Mouse (Mus musculus) midbrain, embryonic 11.5 days (tissue): Measurements from ENCODE around the gene Hist1h2ab. TPM values are rescaled to one million over a fixed set of nuclear protein-coding genes. Genes with fewer than 3 reads are reported as not detected.

Experiments
- ATAC-seq: fragments of 200-750 bp; cut with Nextera tagmentation; 2 replicates; pipeline ENCODE4 v1.8.0; 2017; ENCODE audit warnings: moderate TSS enrichment, moderate library complexity; ENCODE audit not compliant: low FRiP score
- DNase-seq: peaks from one replicate; pipeline ENCODE4 v3.0.0; 2015; ENCODE audit warnings: low spot score; ENCODE audit errors: missing footprints
- H3K27ac ChIP-seq: fragments of 300-500 bp; sonication (generic); 2 replicates; pipeline ENCODE4 v1.5.1; 2014; ENCODE audit warnings: low read depth, low read length
- H3K27me3 ChIP-seq: fragments of 300-500 bp; sonication (generic); 2 replicates; pipeline ENCODE4 v1.6.1; 2014; ENCODE audit warnings: mild to moderate bottlenecking, low read length, moderate library complexity, mixed read lengths; ENCODE audit not compliant: control insufficient read depth, insufficient read depth
- H3K36me3 ChIP-seq: fragments of 300-500 bp; sonication (generic); 2 replicates; pipeline ENCODE4 v1.6.1; 2014; ENCODE audit warnings: mild to moderate bottlenecking, low read length, moderate library complexity, mixed read lengths; ENCODE audit not compliant: control insufficient read depth, insufficient read depth
- H3K4me1 ChIP-seq: fragments of 300-500 bp; sonication (generic); 2 replicates; pipeline ENCODE4 v1.6.1; 2014; ENCODE audit warnings: low read length; ENCODE audit not compliant: control insufficient read depth, insufficient read depth
- H3K4me2 ChIP-seq: fragments of 300-500 bp; sonication (generic); 2 replicates; pipeline ENCODE4 v1.6.1; 2014; ENCODE audit warnings: mild to moderate bottlenecking, moderate library complexity
- H3K4me3 ChIP-seq: fragments of 300-500 bp; sonication (generic); 2 replicates; pipeline ENCODE4 v1.5.1; 2014; ENCODE audit warnings: low read depth, low read length
- H3K9ac ChIP-seq: fragments of 300-500 bp; sonication (generic); 2 replicates; pipeline ENCODE4 v1.6.1; 2014; ENCODE audit warnings: low read length
- H3K9me3 ChIP-seq: fragments of 300-500 bp; sonication (generic); 2 replicates; pipeline ENCODE4 v1.6.1; 2016; ENCODE audit warnings: low read length; ENCODE audit not compliant: control insufficient read depth
- WGBS: fragments of 180-500 bp; shearing (Covaris S2); extraction: QIAGEN DNeasy Blood & Tissue Kit; methylation state at CpG from one replicate; pipeline ENCODE4 v1.1.7; 2014; 5-methylcytosine and 5-hydroxymethylcytosine counted together
- microRNA-seq: library from miRNA; unstranded; fragments of <30 nt; microRNA quantifications from one replicate; pipeline ENCODE4, GENCODE M21; 2017
- polyA plus RNA-seq: library from polyadenylated mRNA; unstranded; fragments of >200 nt; fragmentation: Nextera tagmentation; extraction: Ambion mirVana; gene quantifications from 2 replicates; pipeline ENCODE4 v1.2.1, GENCODE M21; 2014

Hist1h2ab gene
- polyA plus RNA-seq, 1 experiment from 2014 or later, result 57.5 TPM

DNA sequence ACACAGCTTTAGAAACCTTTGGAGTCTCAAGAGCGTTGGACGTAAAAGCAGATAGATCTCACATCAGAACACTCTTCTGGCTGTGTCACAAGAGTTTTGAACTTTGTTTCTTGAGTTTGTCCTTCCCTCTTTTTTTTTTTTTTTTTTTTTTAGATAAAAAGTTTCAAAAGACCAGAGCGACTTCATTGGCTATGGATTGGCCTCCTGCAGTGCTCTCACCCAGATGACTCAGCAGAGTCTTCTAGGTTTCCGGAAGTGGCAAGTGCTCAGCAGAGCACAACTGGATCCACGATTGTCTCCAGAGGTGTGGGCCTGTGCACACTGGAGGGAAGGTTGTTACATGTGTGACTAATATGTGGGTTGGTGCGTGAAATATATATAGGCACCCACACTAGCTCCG, 27.4 kb downstream of the Hist1h2ab start:
- Histone ChIP-seq H3K27ac (no peak overlapping the region), H3K9me3 (no peaks in the 10 kb centered on the region), H3K4me1 (no peaks in the 10 kb centered on the region), H3K27me3 (no peaks in the 10 kb centered on the region), H3K4me3 (no peak overlapping the region), H3K4me2 (no peak overlapping the region), H3K9ac (no peak overlapping the region), H3K36me3 (no peaks in the 10 kb centered on the region)
- WGBS, result 96% methylated on average over 7 of the region's 7 CpGs
- DNase-seq (no peak), ATAC-seq (no peak)

DNA sequence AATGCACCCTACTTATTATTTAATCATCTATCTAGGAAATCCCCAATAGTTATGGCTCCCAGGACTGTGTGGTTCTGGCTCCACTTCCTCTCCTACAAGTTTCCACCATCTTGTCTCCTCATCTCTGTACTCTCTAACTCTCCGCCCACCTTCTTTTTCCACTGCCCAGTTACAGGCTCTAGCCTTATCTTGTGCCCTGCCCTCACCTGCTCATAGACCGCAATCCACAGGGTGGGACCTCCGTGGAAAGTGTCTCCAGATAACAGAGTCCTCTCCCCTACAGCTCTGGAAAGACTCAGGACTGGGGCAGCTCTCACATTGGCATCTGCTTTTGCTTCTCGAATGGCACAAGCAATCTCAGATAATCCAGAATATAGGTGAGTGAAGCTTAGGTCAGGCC, 28.1 kb downstream of the Hist1h2ab start:
- ATAC-seq (no peak), DNase-seq (no peak)
- Histone ChIP-seq H3K9ac (no peak overlapping the region), H3K4me2 (no peak overlapping the region), H3K9me3 (no peaks in the 10 kb centered on the region), H3K27me3 (no peaks in the 10 kb centered on the region), H3K4me3 (no peak overlapping the region), H3K4me1 (no peaks in the 10 kb centered on the region), H3K36me3 (no peaks in the 10 kb centered on the region), H3K27ac (no peak overlapping the region)
- WGBS, result 83% methylated on average over 4 of the region's 4 CpGs

DNA sequence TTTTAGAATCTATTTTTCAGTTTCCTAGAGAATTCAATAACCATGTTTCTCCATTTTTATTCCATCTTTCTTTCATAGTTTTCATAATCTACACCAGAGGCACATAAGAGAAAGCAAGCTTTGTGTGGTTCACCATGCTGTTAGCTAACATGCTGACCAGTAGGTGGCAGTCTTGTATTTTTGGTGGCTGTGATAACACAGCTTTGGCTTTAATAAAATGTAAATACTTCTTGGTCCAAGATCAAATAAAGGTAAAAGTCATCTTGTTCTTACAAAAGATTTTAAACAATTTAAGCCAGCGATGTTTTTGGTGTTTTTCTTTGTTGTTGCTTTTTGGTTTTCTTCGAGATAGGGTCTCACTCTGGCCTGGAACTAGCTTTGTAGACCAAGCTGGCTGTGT, 41.6 kb downstream of the Hist1h2ab start:
- WGBS, result 55% methylated on average over 2 of the region's 2 CpGs
- H3K27ac ChIP-seq, result no peak overlapping the region
- no peak overlapping the region for H3K9ac ChIP-seq
- H3K9me3 ChIP-seq, result no peaks in the 10 kb centered on the region
- no peak overlapping the region for H3K4me3 ChIP-seq
- H3K4me2 ChIP-seq, result no peak overlapping the region
- no peaks in the 10 kb centered on the region for H3K36me3 ChIP-seq
- ATAC-seq (no peak), DNase-seq (peak; percentile 91)
- no peaks in the 10 kb centered on the region for H3K4me1 ChIP-seq
- no peaks in the 10 kb centered on the region for H3K27me3 ChIP-seq

DNA sequence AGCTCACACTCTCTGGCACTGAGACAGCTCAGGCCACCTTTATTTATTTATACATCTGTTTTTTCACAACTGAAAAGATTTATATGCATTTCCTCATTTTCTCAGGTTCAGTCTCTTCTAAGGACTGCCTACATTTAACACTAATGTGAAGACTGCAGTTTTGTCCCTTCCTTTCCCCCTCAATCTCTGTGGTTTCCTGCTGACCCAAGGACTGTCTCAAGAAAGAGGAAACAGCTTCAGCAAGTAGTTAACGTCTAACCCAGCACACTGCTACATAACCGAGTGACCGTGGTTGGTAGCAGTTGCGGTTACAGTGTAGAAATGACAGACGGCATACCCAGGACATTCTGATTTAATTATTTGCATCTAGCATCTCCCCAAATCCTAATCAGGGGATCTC, 48.5 kb downstream of the Hist1h2ab start:
- ATAC-seq, result no peak
- Histone ChIP-seq H3K9ac (no peak overlapping the region), H3K9me3 (no peaks in the 10 kb centered on the region)

More for the DNA sequence above, 48.5 kb downstream of the Hist1h2ab start:
- Histone ChIP-seq H3K4me3 (no peak overlapping the region), H3K27ac (no peak overlapping the region), H3K4me2 (no peak overlapping the region), H3K36me3 (no peaks in the 10 kb centered on the region), H3K4me1 (no peaks in the 10 kb centered on the region), H3K27me3 (no peaks in the 10 kb centered on the region)
- no peak for DNase-seq
- 89% methylated on average over 5 of the region's 5 CpGs for WGBS

Small RNAs within 50 kb of the gene (microRNA-seq; reads per million reads assigned to microRNA genes)
- gene Gm44314, result not detected
- not detected for gene Gm44484

Other genes with a start within 250 kb of the Hist1h2ab start
- gene Hist1h4h, start 220.1 kb upstream of the Hist1h2ab start, polyA plus RNA-seq, result 3.3 and 3.6 TPM in 2 replicates
- 6.4 and 9.1 TPM in 2 replicates for gene Hist1h2af, start 217.2 kb upstream of the Hist1h2ab start, polyA plus RNA-seq
- gene Hist1h3g, start 215.7 kb upstream of the Hist1h2ab start, polyA plus RNA-seq, result 4.0 and 4.8 TPM in 2 replicates
- gene Hist1h2bh, start 207.7 kb upstream of the Hist1h2ab start, polyA plus RNA-seq, result 0.44 and 0.87 TPM in 2 replicates
- 1.2 and 1.3 TPM in 2 replicates for gene Hist1h3f, start 207.1 kb upstream of the Hist1h2ab start, polyA plus RNA-seq
- gene Hist1h4f, start 199.5 kb upstream of the Hist1h2ab start, polyA plus RNA-seq, result 0.53 and 0.77 TPM in 2 replicates
- gene Hist1h1d, start 197.9 kb upstream of the Hist1h2ab start, polyA plus RNA-seq, result 0.59 and 0.61 TPM in 2 replicates
- gene Hist1h3e, start 188.8 kb upstream of the Hist1h2ab start, polyA plus RNA-seq, result 7.2 and 7.4 TPM in 2 replicates
- gene Hist1h2ae, start 179.9 kb upstream of the Hist1h2ab start, polyA plus RNA-seq, result 69.8 and 76.3 TPM in 2 replicates
- 3.9 and 6.2 TPM in 2 replicates for gene Hist1h2bg, start 179.7 kb upstream of the Hist1h2ab start, polyA plus RNA-seq
- gene Hist1h2bf, start 176.9 kb upstream of the Hist1h2ab start, polyA plus RNA-seq, result 2.6 and 4.9 TPM in 2 replicates
- 1.9 and 2.2 TPM in 2 replicates for gene Hist1h2ad, start 176.7 kb upstream of the Hist1h2ab start, polyA plus RNA-seq
- gene Hist1h3d, start 175.4 kb upstream of the Hist1h2ab start, polyA plus RNA-seq, result 7.4 and 9.8 TPM in 2 replicates
- 99.4 and 124 TPM in 2 replicates for gene Hist1h4d, start 169.5 kb upstream of the Hist1h2ab start, polyA plus RNA-seq
- gene Hist1h2be, start 130.0 kb upstream of the Hist1h2ab start, polyA plus RNA-seq, result 1.6 and 1.7 TPM in 2 replicates
- 24.8 and 28.9 TPM in 2 replicates for gene Hist1h1e, start 128.6 kb upstream of the Hist1h2ab start, polyA plus RNA-seq
- gene Hist1h2ac, start 67.2 kb upstream of the Hist1h2ab start, polyA plus RNA-seq, result 0.83 and 1.1 TPM in 2 replicates
- gene Hist1h2bc, start 66.9 kb upstream of the Hist1h2ab start, polyA plus RNA-seq, result 25.3 and 25.7 TPM in 2 replicates
- gene Hist1h1t, start 55.3 kb upstream of the Hist1h2ab start, polyA plus RNA-seq, result not detected in 2 replicates
- 5.3 and 6.4 TPM in 2 replicates for gene Hist1h4c, start 52.7 kb upstream of the Hist1h2ab start, polyA plus RNA-seq
- gene Hfe, start 40.3 kb upstream of the Hist1h2ab start, polyA plus RNA-seq, result 2.7 and 3.3 TPM in 2 replicates
- gene Hist1h1c, start 12.3 kb upstream of the Hist1h2ab start, polyA plus RNA-seq, result 13.5 and 14.0 TPM in 2 replicates
- gene Hist1h3c, start 5.5 kb upstream of the Hist1h2ab start, polyA plus RNA-seq, result 8.6 and 9.2 TPM in 2 replicates
- gene Hist1h2bb, start 4.4 kb upstream of the Hist1h2ab start, polyA plus RNA-seq, result 2.1 and 2.4 TPM in 2 replicates
- gene Hist1h3b, start 1.1 kb downstream of the Hist1h2ab start, polyA plus RNA-seq, result 7.5 and 13.2 TPM in 2 replicates
- 3.9 and 5.5 TPM in 2 replicates for gene Hist1h4b, start 5.9 kb downstream of the Hist1h2ab start, polyA plus RNA-seq
- gene Hist1h4a, start 10.1 kb downstream of the Hist1h2ab start, polyA plus RNA-seq, result 0.49 and 0.55 TPM in 2 replicates
- 3.0 and 5.1 TPM in 2 replicates for gene Hist1h3a, start 11.3 kb downstream of the Hist1h2ab start, polyA plus RNA-seq
- 3.5 and 3.7 TPM in 2 replicates for gene Hist1h1a, start 12.5 kb downstream of the Hist1h2ab start, polyA plus RNA-seq
- not detected in 2 replicates for gene Trim38, start 18.8 kb downstream of the Hist1h2ab start, polyA plus RNA-seq
- not detected in 2 replicates for gene Slc17a2, start 55.9 kb downstream of the Hist1h2ab start, polyA plus RNA-seq
- not detected in 2 replicates for gene Slc17a3, start 88.3 kb downstream of the Hist1h2ab start, polyA plus RNA-seq
- gene Slc17a1, start 116.6 kb downstream of the Hist1h2ab start, polyA plus RNA-seq, result 0.08 TPM in 1 of 2 replicates, not detected in the other
- not detected in 2 replicates for gene Slc17a4, start 163.9 kb downstream of the Hist1h2ab start, polyA plus RNA-seq
- not detected in 2 replicates for gene Hist1h2ba, start 183.0 kb downstream of the Hist1h2ab start, polyA plus RNA-seq
- gene Hist1h2aa, start 183.3 kb downstream of the Hist1h2ab start, polyA plus RNA-seq, result not detected in 2 replicates
- 0.56 TPM in 1 of 2 replicates, not detected in the other for gene Scgn, start 240.1 kb downstream of the Hist1h2ab start, polyA plus RNA-seq